28 mouse cellular contexts compared by ENCODE assay signal in genomic region chr13:73990325-73990724, GRCm38 (mm10). TPM values are rescaled to one million over a fixed set of nuclear protein-coding genes. Genes with fewer than 3 reads are reported as not detected.
DNase-seq lines count a peak whose midpoint lies in the region; ATAC-seq and TF ChIP-seq lines count a peak whose summit lies in the region.
"Had no signal": no experiment of that assay in that cellular context is flagged by ENCODE, and none has a peak within 500 bp of the region (broad histone marks: within the 10 kb centered on the region; RNA-seq: fewer than 3 reads in every experiment).

No protein-coding gene starts in this region.

- no peak for TF ChIP-seq RAD21 in MEL (IDR thresholded peaks at IDR 0.05; ENCODE audit: low read depth, low read length)

- H3K27me3 ChIP-seq in MEL (ENCODE audit: control insufficient read depth in 1 of 2, insufficient read depth in 2 of 2, low read length in 2 of 2), result no peaks in the 10 kb centered on the region
- no peaks in the 10 kb centered on the region for H3K27me3 ChIP-seq in intestine, postnatal 0 days (replicated peaks; ENCODE audit: control insufficient read depth, insufficient read depth, low read length)
- H3K27me3 ChIP-seq: neural tube, embryonic 15.5 days had no signal

- no peak overlapping the region for H3K9ac ChIP-seq in MEL (ENCODE audit: control insufficient read depth, low read depth, low read length, poor library complexity, severe bottlenecking)
- H3K9ac ChIP-seq in intestine, postnatal 0 days (ENCODE audit: low read depth, low read length), result no peak overlapping the region
- H3K9ac ChIP-seq: neural tube, embryonic 15.5 days had no signal

- no peaks in the 10 kb centered on the region for H3K79me2 ChIP-seq in MEL (ENCODE audit: control insufficient read depth, insufficient read depth, low read length, poor library complexity)

- DNase-seq in MEL (ENCODE audit: low read depth, low spot score), result no peak
- DNase-seq in c-Kit-positive CD71-positive TER-119-positive erythroid progenitor cells, embryonic 14.5 days (ENCODE audit: low spot score), result peak; percentile 30
- DNase-seq in heart, adult 8-10 months (ENCODE audit: low spot score), result no peak
- DNase-seq in heart, postnatal 10 days, result no peak
- no peak for DNase-seq in layer of hippocampus, adult 11-12 months (ENCODE audit: low spot score)
- DNase-seq: adrenal gland, adult 8-10 months; cerebellum, adult 9-11 months; gastrocnemius, postnatal 14 days; heart, adult 2 months; midbrain, embryonic 14.5 days; right cerebral cortex, postnatal 25 days; thymus, adult 2 months had no signal

- TF ChIP-seq POLR2A in MEL (IDR thresholded peaks at IDR 0.05; ENCODE audit: control insufficient read depth in 1 of 2, insufficient read depth in 1 of 2, low read depth in 1 of 2, low read length in 2 of 2, poor library complexity in 1 of 2), result no peak

- no peak for TF ChIP-seq EP300 in MEL (IDR thresholded peaks at IDR 0.05; ENCODE audit: low read depth in 1 of 2, low read length in 2 of 2)

- H3K4me3 ChIP-seq in MEL (ENCODE audit: control insufficient read depth in 1 of 2, insufficient read depth in 1 of 2, low read depth in 2 of 2, low read length in 2 of 2), result no peak overlapping the region
- no peak overlapping the region for H3K4me3 ChIP-seq in intestine, postnatal 0 days (ENCODE audit: low read depth, low read length)
- H3K4me3 ChIP-seq: heart, adult 2 months; neural tube, embryonic 15.5 days had no signal

- intact Hi-C loops in heart, postnatal 10 days (cut with DNase I), result no loop called here

- 52% methylated on average over 5 of the region's 5 CpGs for WGBS in intestine, postnatal 0 days

- H3K4me2 ChIP-seq in intestine, postnatal 0 days (replicated peaks; ENCODE audit: low read depth), result no peak overlapping the region
- H3K4me2 ChIP-seq: neural tube, embryonic 15.5 days had no signal

- no peaks in the 10 kb centered on the region for H3K9me3 ChIP-seq in MEL (replicated peaks; ENCODE audit: insufficient read depth, low read length)
- no peaks in the 10 kb centered on the region for H3K9me3 ChIP-seq in intestine, postnatal 0 days (ENCODE audit: control insufficient read depth)
- H3K9me3 ChIP-seq: neural tube, embryonic 15.5 days had no signal

- ATAC-seq in intestine, postnatal 0 days, result peak; percentile 88
- ATAC-seq in megakaryocyte progenitor cell, adult 5-6 weeks (replicated peaks; ENCODE audit: poor library complexity), result peak; percentile 59
- ATAC-seq: forebrain, embryonic 14.5 days; lung, postnatal 0 days had no signal

- peaks cover 2 to 14% of the 10 kb centered on the region in 2 experiments; a peak in 2 of 4 replicates for H3K4me1 ChIP-seq in MEL (ENCODE audit: control insufficient read depth in 1 of 2, insufficient read depth in 2 of 2, low read length in 2 of 2)
- no peaks in the 10 kb centered on the region for H3K4me1 ChIP-seq in intestine, postnatal 0 days (replicated peaks; ENCODE audit: control insufficient read depth, insufficient read depth, low read length)
- H3K4me1 ChIP-seq: neural tube, embryonic 15.5 days had no signal

- no peak for TF ChIP-seq CTCF in MEL (IDR thresholded peaks at IDR 0.05 in 2 of 3, conservative IDR thresholded peaks at IDR 0.05 in 1 of 3; ENCODE audit: control insufficient read depth in 1 of 3, insufficient read depth in 1 of 3, low read depth in 2 of 3, low read length in 3 of 3, poor library complexity in 1 of 3, severe bottlenecking in 1 of 3)
- TF ChIP-seq CTCF in intestine, postnatal 0 days (IDR thresholded peaks at IDR 0.05; ENCODE audit: low read depth), result peak; percentile 52

- H3K27ac ChIP-seq in MEL (ENCODE audit: control insufficient read depth, low read depth, low read length), result peak overlapping the region; percentile 41; the same call in 1 of the 2 replicates
- no peak overlapping the region for H3K27ac ChIP-seq in intestine, postnatal 0 days (ENCODE audit: low read depth, low read length)
- H3K27ac ChIP-seq: heart, adult 2 months; neural tube, embryonic 15.5 days had no signal

- H3K36me3 ChIP-seq in MEL (ENCODE audit: control insufficient read depth in 1 of 2, insufficient read depth in 2 of 2, low read length in 2 of 2), result peaks cover 0 to 17% of the 10 kb centered on the region in 2 experiments; a peak in 2 of 4 replicates
- H3K36me3 ChIP-seq in intestine, postnatal 0 days (ENCODE audit: control insufficient read depth, insufficient read depth), result no peaks in the 10 kb centered on the region
- H3K36me3 ChIP-seq: neural tube, embryonic 15.5 days had no signal

TF ChIP-seq in MEL, 35 proteins besides CTCF, POLR2A, EP300 and RAD21:
- no peak for TF ChIP-seq SMC3 (IDR thresholded peaks at IDR 0.05; ENCODE audit: low read depth, low read length)

RNA-seq across cellular contexts. Expression of gene Tppp, which starts 18.9 kb away (rescaled TPM):
- not detected in 2 replicates for total RNA-seq in MEL (2012; rRNA removed)
- under 1 TPM in 1 of 2 experiments, not detected in 1; 0.04 TPM for polyA plus RNA-seq in MEL (2012; ENCODE audit: insufficient read depth in 1 of 2, insufficient read length in 2 of 2, low read depth in 1 of 2, low replicate concordance in 2 of 2, missing spikeins in 1 of 2)
- polyA plus RNA-seq in intestine, postnatal 0 days (2015; fragmentation: Nextera tagmentation; extraction: Ambion mirVana), result 3.2 and 3.4 TPM in 2 replicates
- 0.17 TPM in 1 of 2 replicates, not detected in the other for total RNA-seq in megakaryocyte progenitor cell, adult 5-6 weeks (2015)
- 0.04 and 0.17 TPM in 2 replicates for total RNA-seq in megakaryocyte progenitor cell, adult 5-6 weeks (2017)
- total RNA-seq in heart, adult 8-10 months (2022), result 10 to 100 TPM; 13.9 to 19.6 (median 14.7) TPM
- 10 to 100 TPM; 15.9 to 17.2 TPM for total RNA-seq in heart, postnatal 10 days (2021)

RNA-seq across cellular contexts. Expression of gene Zdhhc11, which starts 26.7 kb away (rescaled TPM):
- total RNA-seq in MEL (2012; rRNA removed), result not detected in 2 replicates
- not detected for polyA plus RNA-seq in MEL (2012; ENCODE audit: insufficient read depth in 1 of 2, insufficient read length in 2 of 2, low read depth in 1 of 2, low replicate concordance in 2 of 2, missing spikeins in 1 of 2)
- polyA plus RNA-seq in intestine, postnatal 0 days (2015; fragmentation: Nextera tagmentation; extraction: Ambion mirVana), result not detected in 2 replicates
- not detected in 2 replicates for total RNA-seq in megakaryocyte progenitor cell, adult 5-6 weeks (2015)
- not detected in 2 replicates for total RNA-seq in megakaryocyte progenitor cell, adult 5-6 weeks (2017)
- total RNA-seq in heart, adult 8-10 months (2022), result not detected
- not detected for total RNA-seq in heart, postnatal 10 days (2021)
- total RNA-seq: adrenal gland, adult 8-10 months; gastrocnemius, postnatal 14 days; heart, adult 2 months; layer of hippocampus, postnatal 14 days; left cerebral cortex, postnatal 14 days; megakaryocyte, adult 5-6 weeks had no signal
- polyA plus RNA-seq: C2C12; forebrain, embryonic 14.5 days; heart, adult 2 months; heart, embryonic 16.5 days; hindbrain, embryonic 11.5 days; kidney, embryonic 14.5 days; large intestine, adult 2 months; limb, embryonic 14.5 days; lung, postnatal 0 days; midbrain, embryonic 14.5 days; neural tube, embryonic 15.5 days; spleen, adult 2 months; stomach, embryonic 14.5 days; thymus, adult 2 months had no signal

RNA-seq across cellular contexts. Expression of gene Brd9, which starts 52.7 kb away (rescaled TPM):
- 19.0 and 21.4 TPM in 2 replicates for total RNA-seq in MEL (2012; rRNA removed)
- 10 to 100 TPM in 1 of 2 experiments, not detected in 1; 29.2 TPM for polyA plus RNA-seq in MEL (2012; ENCODE audit: insufficient read depth in 1 of 2, insufficient read length in 2 of 2, low read depth in 1 of 2, low replicate concordance in 2 of 2, missing spikeins in 1 of 2)
- polyA plus RNA-seq in intestine, postnatal 0 days (2015; fragmentation: Nextera tagmentation; extraction: Ambion mirVana), result 23.2 and 24.0 TPM in 2 replicates
- total RNA-seq in megakaryocyte progenitor cell, adult 5-6 weeks (2015), result 50.8 and 54.4 TPM in 2 replicates
- total RNA-seq in megakaryocyte progenitor cell, adult 5-6 weeks (2017), result 99.9 and 112 TPM in 2 replicates
- 10 to 100 TPM; 16.8 to 22.5 (median 20.7) TPM for total RNA-seq in heart, adult 8-10 months (2022)
- total RNA-seq in heart, postnatal 10 days (2021), result 10 to 100 TPM; 30.9 to 32.1 TPM

RNA-seq across cellular contexts. Expression of gene Trip13, which starts 52.7 kb away (rescaled TPM):
- 44.1 and 48.9 TPM in 2 replicates for total RNA-seq in MEL (2012; rRNA removed)
- 10 to 100 TPM in 1 of 2 experiments, not detected in 1; 55.3 TPM for polyA plus RNA-seq in MEL (2012; ENCODE audit: insufficient read depth in 1 of 2, insufficient read length in 2 of 2, low read depth in 1 of 2, low replicate concordance in 2 of 2, missing spikeins in 1 of 2)
- 8.4 and 12.1 TPM in 2 replicates for polyA plus RNA-seq in intestine, postnatal 0 days (2015; fragmentation: Nextera tagmentation; extraction: Ambion mirVana)
- 60.1 and 62.4 TPM in 2 replicates for total RNA-seq in megakaryocyte progenitor cell, adult 5-6 weeks (2015)
- total RNA-seq in megakaryocyte progenitor cell, adult 5-6 weeks (2017), result 49.5 and 60.7 TPM in 2 replicates
- under 1 TPM; 0.16 to 0.89 (median 0.20) TPM for total RNA-seq in heart, adult 8-10 months (2022)
- 1 to 10 TPM; 3.0 to 4.0 TPM for total RNA-seq in heart, postnatal 10 days (2021)

Comparison
In these comparisons a context has a peak if more than half of its experiments do, and no peak if none do; other contexts are left out.
1. RNA of gene Tppp, which starts 18.9 kb away (total RNA-seq): 15.9 to 17.2 TPM in heart, postnatal 10 days and 13.9 to 19.6 TPM in heart, adult 8-10 months; 0.04 to 0.17 TPM in megakaryocyte progenitor cell, adult 5-6 weeks and not detected in MEL; every median in the first group is over 10 times any median in the second.